ENCODE assay signal across 16 mouse cellular contexts in the genomic region with DNA sequence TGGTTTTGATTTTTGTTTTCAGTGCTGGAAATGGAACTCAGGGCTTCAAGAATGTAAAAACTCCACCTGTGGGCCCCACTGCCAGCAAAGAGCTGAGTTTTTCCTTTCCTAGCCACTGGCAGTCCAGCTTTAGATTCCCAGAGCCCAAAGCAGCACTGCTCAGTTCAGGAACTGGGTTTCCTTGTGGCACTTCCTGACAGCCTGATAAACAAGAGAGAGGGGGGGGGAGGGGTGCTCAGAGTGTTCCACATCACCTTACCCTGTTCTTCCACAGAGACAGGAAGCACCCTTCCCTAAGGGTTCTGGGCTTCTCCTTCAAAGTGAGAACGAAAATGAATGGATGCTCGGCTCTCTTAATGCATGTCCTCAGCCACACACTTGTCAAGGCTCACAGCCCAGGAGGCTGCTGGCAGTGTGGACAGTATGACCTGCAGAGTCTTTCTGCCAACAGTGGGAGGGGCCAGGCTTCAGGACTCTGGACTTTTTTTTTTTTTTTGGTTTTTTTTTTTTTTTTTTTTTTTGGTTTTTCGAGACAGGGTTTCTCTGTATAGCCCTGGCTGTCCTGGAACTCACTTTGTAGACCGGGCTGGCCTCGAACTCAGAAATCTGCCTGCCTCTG. TPM values are rescaled to one million over a fixed set of nuclear protein-coding genes. Genes with fewer than 3 reads are reported as not detected.
DNase-seq lines count a peak whose midpoint lies in the region; ATAC-seq lines count a peak whose summit lies in the region.
"Had no signal": no experiment of that assay in that cellular context is flagged by ENCODE, and none has a peak within 500 bp of the region (broad histone marks: within the 10 kb centered on the region; RNA-seq: fewer than 3 reads in every experiment).

No protein-coding gene starts in this region.

- WGBS in heart, embryonic 12.5 days: 63% methylated on average over 5 of the region's 5 CpGs
- 60% methylated on average over 4 of the region's 5 CpGs for WGBS in lung, embryonic 16.5 days

- no peak overlapping the region for H3K4me2 ChIP-seq in heart, embryonic 12.5 days
- H3K4me2 ChIP-seq in lung, embryonic 16.5 days (ENCODE audit: low read depth, low read length): no peak overlapping the region
- H3K4me2 ChIP-seq: embryonic facial prominence, embryonic 12.5 days; forebrain, embryonic 12.5 days; limb, embryonic 12.5 days; midbrain, embryonic 13.5 days had no signal

- H3K4me3 ChIP-seq in heart, embryonic 12.5 days: no peak overlapping the region
- H3K4me3 ChIP-seq in lung, embryonic 16.5 days (ENCODE audit: low read length): no peak overlapping the region
- H3K4me3 ChIP-seq: embryonic facial prominence, embryonic 12.5 days; forebrain, embryonic 12.5 days; limb, embryonic 12.5 days; midbrain, embryonic 13.5 days had no signal

- DNase-seq in heart, postnatal 4 days: no peak
- no peak for DNase-seq in lung, postnatal 4 days
- DNase-seq in kidney, postnatal 10 days: peak; percentile 37
- DNase-seq in gastrocnemius, postnatal 25 days: no peak
- DNase-seq in right cerebral cortex, postnatal 25 days: no peak
- DNase-seq: cerebellum, adult 8-10 months; thymus, postnatal 4 days had no signal

- peak; percentile 66; the same call in 1 of the 2 replicates for ATAC-seq in heart, embryonic 12.5 days (ENCODE audit: insufficient number of reproducible peaks, low FRiP score)
- ATAC-seq in lung, embryonic 16.5 days (ENCODE audit: low read depth): peak; percentile 66
- ATAC-seq in megakaryocyte progenitor cell, adult 5-6 weeks (replicated peaks; ENCODE audit: poor library complexity): 0 out of 2 replicates have a peak, but pooled peaks have one; percentile 34
- ATAC-seq: hindbrain, embryonic 16.5 days; midbrain, embryonic 13.5 days had no signal

- no peak overlapping the region for H3K9ac ChIP-seq in heart, embryonic 12.5 days
- no peak overlapping the region for H3K9ac ChIP-seq in lung, embryonic 16.5 days (ENCODE audit: low read length)
- H3K9ac ChIP-seq: embryonic facial prominence, embryonic 12.5 days; forebrain, embryonic 12.5 days; limb, embryonic 12.5 days; midbrain, embryonic 13.5 days had no signal

- H3K4me1 ChIP-seq in heart, embryonic 12.5 days (replicated peaks): peaks cover 4% of the 10 kb centered on the region
- H3K4me1 ChIP-seq in lung, embryonic 16.5 days (replicated peaks; ENCODE audit: control insufficient read depth, insufficient read depth, low read length): no peaks in the 10 kb centered on the region
- H3K4me1 ChIP-seq: embryonic facial prominence, embryonic 12.5 days; forebrain, embryonic 12.5 days; midbrain, embryonic 13.5 days had no signal

- H3K36me3 ChIP-seq in heart, embryonic 12.5 days: peaks cover 37% of the 10 kb centered on the region
- peaks cover 5% of the 10 kb centered on the region for H3K36me3 ChIP-seq in lung, embryonic 16.5 days (ENCODE audit: control insufficient read depth, insufficient read depth, low read length)
- H3K36me3 ChIP-seq: embryonic facial prominence, embryonic 12.5 days; limb, embryonic 12.5 days had no signal

- peak overlapping the region; percentile 17; the same call in 1 of the 2 replicates for H3K27ac ChIP-seq in heart, embryonic 12.5 days (ENCODE audit: poor library complexity, severe bottlenecking)
- H3K27ac ChIP-seq in lung, embryonic 16.5 days (ENCODE audit: low read length): no peak overlapping the region
- H3K27ac ChIP-seq: embryonic facial prominence, embryonic 12.5 days; limb, embryonic 12.5 days; midbrain, embryonic 13.5 days had no signal

- no peaks in the 10 kb centered on the region for H3K9me3 ChIP-seq in heart, embryonic 12.5 days (replicated peaks)
- no peaks in the 10 kb centered on the region for H3K9me3 ChIP-seq in lung, embryonic 16.5 days (ENCODE audit: control insufficient read depth, low read length)
- H3K9me3 ChIP-seq: embryonic facial prominence, embryonic 12.5 days; forebrain, embryonic 12.5 days; limb, embryonic 12.5 days; midbrain, embryonic 13.5 days had no signal

- no peaks in the 10 kb centered on the region for H3K27me3 ChIP-seq in heart, embryonic 12.5 days (replicated peaks)
- no peaks in the 10 kb centered on the region for H3K27me3 ChIP-seq in lung, embryonic 16.5 days (ENCODE audit: control insufficient read depth, insufficient read depth, low read depth, low read length)
- H3K27me3 ChIP-seq: embryonic facial prominence, embryonic 12.5 days; forebrain, embryonic 12.5 days; limb, embryonic 12.5 days; midbrain, embryonic 13.5 days had no signal

RNA-seq across cellular contexts. Expression of a gene that starts 23.5 kb away (rescaled TPM):
- polyA plus RNA-seq in heart, embryonic 12.5 days (2016; fragmentation: Nextera tagmentation; extraction: Ambion mirVana): 9.4 and 9.7 TPM in 2 replicates
- total RNA-seq in heart, postnatal 4 days (2021): 10 to 100 TPM; 14.7 to 16.8 TPM
- polyA plus RNA-seq in lung, embryonic 16.5 days (2015; fragmentation: Nextera tagmentation; extraction: Ambion mirVana): 40.8 and 48.4 TPM in 2 replicates
- total RNA-seq in megakaryocyte progenitor cell, adult 5-6 weeks (2015): 18.6 and 20.4 TPM in 2 replicates
- 13.8 and 15.5 TPM in 2 replicates for total RNA-seq in megakaryocyte progenitor cell, adult 5-6 weeks (2017)
- 1 to 10 TPM; 6.7 to 7.3 TPM for total RNA-seq in gastrocnemius, postnatal 25 days (2021)

RNA-seq across cellular contexts. Expression of a gene that starts 24.3 kb away (rescaled TPM):
- polyA plus RNA-seq in heart, embryonic 12.5 days (2016; fragmentation: Nextera tagmentation; extraction: Ambion mirVana): not detected in 2 replicates
- under 1 TPM in 1 of 2 experiments, not detected in 1; 0.05 TPM for total RNA-seq in heart, postnatal 4 days (2021)
- 0.34 and 0.55 TPM in 2 replicates for polyA plus RNA-seq in lung, embryonic 16.5 days (2015; fragmentation: Nextera tagmentation; extraction: Ambion mirVana)
- 0.24 TPM in 1 of 2 replicates, not detected in the other for total RNA-seq in megakaryocyte progenitor cell, adult 5-6 weeks (2015)
- 0.03 TPM in 1 of 2 replicates, not detected in the other for total RNA-seq in megakaryocyte progenitor cell, adult 5-6 weeks (2017)
- not detected for total RNA-seq in gastrocnemius, postnatal 25 days (2021)
- polyA plus RNA-seq: forebrain, embryonic 12.5 days; limb, embryonic 12.5 days; stomach, embryonic 16.5 days had no signal

RNA-seq across cellular contexts. Expression of a gene that starts 39.2 kb away (rescaled TPM):
- 246 and 247 TPM in 2 replicates for polyA plus RNA-seq in heart, embryonic 12.5 days (2016; fragmentation: Nextera tagmentation; extraction: Ambion mirVana)
- total RNA-seq in heart, postnatal 4 days (2021): 100 to 1,000 TPM; 130 to 135 TPM
- 226 and 246 TPM in 2 replicates for polyA plus RNA-seq in lung, embryonic 16.5 days (2015; fragmentation: Nextera tagmentation; extraction: Ambion mirVana)
- total RNA-seq in megakaryocyte progenitor cell, adult 5-6 weeks (2015): 143 and 154 TPM in 2 replicates
- 187 and 191 TPM in 2 replicates for total RNA-seq in megakaryocyte progenitor cell, adult 5-6 weeks (2017)
- total RNA-seq in gastrocnemius, postnatal 25 days (2021): 10 to 100 TPM; 47.3 to 50.6 TPM

RNA-seq across cellular contexts. Expression of a gene that starts 51.2 kb away (rescaled TPM):
- polyA plus RNA-seq in heart, embryonic 12.5 days (2016; fragmentation: Nextera tagmentation; extraction: Ambion mirVana): 209 and 215 TPM in 2 replicates
- 100 to 1,000 TPM; 323 to 342 TPM for total RNA-seq in heart, postnatal 4 days (2021)
- polyA plus RNA-seq in lung, embryonic 16.5 days (2015; fragmentation: Nextera tagmentation; extraction: Ambion mirVana): 97.4 and 102 TPM in 2 replicates
- total RNA-seq in megakaryocyte progenitor cell, adult 5-6 weeks (2015): 58.5 and 67.8 TPM in 2 replicates
- 27.7 and 32.6 TPM in 2 replicates for total RNA-seq in megakaryocyte progenitor cell, adult 5-6 weeks (2017)
- total RNA-seq in gastrocnemius, postnatal 25 days (2021): 100 to 1,000 TPM; 134 to 161 TPM
